ENCODE assay signal across 8 mouse cellular contexts in the genomic region with DNA sequence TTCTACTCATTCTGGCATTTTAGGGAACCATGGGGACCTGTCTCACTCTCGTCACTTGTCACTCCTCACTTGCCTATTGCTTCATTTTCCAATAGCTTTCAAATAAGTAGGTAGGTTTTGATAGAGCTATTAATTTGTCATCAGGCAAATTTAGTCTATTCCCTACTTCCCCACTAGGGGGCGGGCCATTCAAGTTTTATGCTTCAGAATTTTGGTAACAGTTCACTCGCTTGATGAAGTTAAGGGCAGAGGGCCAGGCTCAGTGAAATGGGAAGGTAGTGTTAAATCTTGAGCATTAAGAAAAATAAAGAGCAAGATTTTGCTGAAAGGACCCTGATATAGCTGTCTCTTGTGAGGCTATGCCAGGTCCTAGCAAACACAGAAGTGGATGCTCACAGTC.
DNase-seq lines count a peak whose midpoint lies in the region; ATAC-seq and TF ChIP-seq lines count a peak whose summit lies in the region.

No protein-coding gene starts in this region.

- no peaks in the 10 kb centered on the region for H3K9me3 ChIP-seq in hindbrain, embryonic 11.5 days (ENCODE audit: control insufficient read depth, low read length)
- H3K9me3 ChIP-seq in hindbrain, embryonic 12.5 days (replicated peaks), result no peaks in the 10 kb centered on the region
- H3K9me3 ChIP-seq in forebrain, embryonic 11.5 days (ENCODE audit: control insufficient read depth, low read length), result no peaks in the 10 kb centered on the region
- no peaks in the 10 kb centered on the region for H3K9me3 ChIP-seq in lung, embryonic 14.5 days (ENCODE audit: low read depth, low read length)

- peak; percentile 73 for TF ChIP-seq CTCF in lung, embryonic 14.5 days (IDR thresholded peaks at IDR 0.05; ENCODE audit: low read depth)

- H3K4me2 ChIP-seq in hindbrain, embryonic 11.5 days (replicated peaks; ENCODE audit: low read depth, low read length), result no peak overlapping the region
- H3K4me2 ChIP-seq in hindbrain, embryonic 12.5 days (replicated peaks), result no peak overlapping the region
- no peak overlapping the region for H3K4me2 ChIP-seq in forebrain, embryonic 11.5 days (ENCODE audit: low read depth, low read length, severe bottlenecking)
- H3K4me2 ChIP-seq in lung, embryonic 14.5 days, result no peak overlapping the region

- 0 out of 2 replicates have a peak, but pooled peaks have one; percentile 17 for ATAC-seq in hindbrain, embryonic 11.5 days (ENCODE audit: low FRiP score)
- no peak for ATAC-seq in hindbrain, embryonic 12.5 days (ENCODE audit: low FRiP score)
- ATAC-seq in forebrain, embryonic 11.5 days (replicated peaks; ENCODE audit: low FRiP score), result no peak
- no peak for ATAC-seq in lung, embryonic 14.5 days (ENCODE audit: insufficient read depth)

- whole genome bisulfite sequencing in hindbrain, embryonic 11.5 days, result 22% methylated on average over 3 of the region's 3 CpGs
- WGBS in hindbrain, embryonic 12.5 days, result 22% methylated on average over 3 of the region's 3 CpGs
- WGBS in forebrain, embryonic 11.5 days, result 17% methylated on average over 3 of the region's 3 CpGs
- WGBS in lung, embryonic 14.5 days, result 11% methylated on average over 3 of the region's 3 CpGs

- no peak overlapping the region for H3K27ac ChIP-seq in hindbrain, embryonic 11.5 days (ENCODE audit: low read depth, low read length)
- H3K27ac ChIP-seq in hindbrain, embryonic 12.5 days, result no peak overlapping the region
- no peak overlapping the region for H3K27ac ChIP-seq in forebrain, embryonic 11.5 days (ENCODE audit: low read depth, low read length)
- H3K27ac ChIP-seq in lung, embryonic 14.5 days (ENCODE audit: low read depth), result no peak overlapping the region

- DNase-seq in hindbrain, embryonic 11.5 days (ENCODE audit: low spot score), result peak; percentile 73
- DNase-seq in ES-CJ7 (ENCODE audit: low read depth, low spot score), result peak; percentile 27
- DNase-seq in c-Kit-negative CD71-positive TER-119-positive erythroid progenitor cells, embryonic 14.5 days (ENCODE audit: low read depth, low spot score), result peak; percentile 6
- peak; percentile 63 for DNase-seq in forebrain, embryonic 11.5 days (ENCODE audit: low spot score)
- peak; percentile 64 to 66 for DNase-seq in kidney, postnatal 4 days
- peak; percentile 75 for DNase-seq in lung, embryonic 14.5 days
- no peak for DNase-seq in T-cell, adult 2 months (ENCODE audit: low spot score)

- no peak overlapping the region for H3K4me3 ChIP-seq in hindbrain, embryonic 11.5 days (ENCODE audit: low read depth, low read length)
- no peak overlapping the region for H3K4me3 ChIP-seq in hindbrain, embryonic 12.5 days
- H3K4me3 ChIP-seq in forebrain, embryonic 11.5 days (ENCODE audit: low read depth, low read length), result no peak overlapping the region
- H3K4me3 ChIP-seq in lung, embryonic 14.5 days (ENCODE audit: low read depth, low read length), result no peak overlapping the region

- no peaks in the 10 kb centered on the region for H3K36me3 ChIP-seq in hindbrain, embryonic 11.5 days (ENCODE audit: control insufficient read depth, insufficient read depth, low read length)
- H3K36me3 ChIP-seq in hindbrain, embryonic 12.5 days, result no peaks in the 10 kb centered on the region
- no peaks in the 10 kb centered on the region for H3K36me3 ChIP-seq in forebrain, embryonic 11.5 days (ENCODE audit: control insufficient read depth, insufficient read depth, low read length)
- no peaks in the 10 kb centered on the region for H3K36me3 ChIP-seq in lung, embryonic 14.5 days (ENCODE audit: insufficient read depth)

- H3K27me3 ChIP-seq in hindbrain, embryonic 11.5 days (ENCODE audit: control insufficient read depth, insufficient read depth, low read length), result no peaks in the 10 kb centered on the region
- no peaks in the 10 kb centered on the region for H3K27me3 ChIP-seq in hindbrain, embryonic 12.5 days
- H3K27me3 ChIP-seq in forebrain, embryonic 11.5 days (ENCODE audit: control insufficient read depth, insufficient read depth, low read length), result no peaks in the 10 kb centered on the region
- no peaks in the 10 kb centered on the region for H3K27me3 ChIP-seq in lung, embryonic 14.5 days (ENCODE audit: insufficient read depth, low read length)

- H3K9ac ChIP-seq in hindbrain, embryonic 11.5 days (ENCODE audit: low read depth, low read length), result no peak overlapping the region
- H3K9ac ChIP-seq in hindbrain, embryonic 12.5 days, result no peak overlapping the region
- H3K9ac ChIP-seq in forebrain, embryonic 11.5 days (ENCODE audit: low read length), result no peak overlapping the region
- no peak overlapping the region for H3K9ac ChIP-seq in lung, embryonic 14.5 days

- H3K4me1 ChIP-seq in hindbrain, embryonic 11.5 days (replicated peaks; ENCODE audit: control insufficient read depth, insufficient read depth, low read length), result no peaks in the 10 kb centered on the region
- H3K4me1 ChIP-seq in hindbrain, embryonic 12.5 days, result no peaks in the 10 kb centered on the region
- no peaks in the 10 kb centered on the region for H3K4me1 ChIP-seq in forebrain, embryonic 11.5 days (replicated peaks; ENCODE audit: control insufficient read depth, insufficient read depth, low read length)
- no peaks in the 10 kb centered on the region for H3K4me1 ChIP-seq in lung, embryonic 14.5 days (ENCODE audit: insufficient read depth)
